Mouse (Mus musculus): ENCODE data around the gene Tpm3. TPM values are rescaled to one million over a fixed set of nuclear protein-coding genes. Genes with fewer than 3 reads are reported as not detected.

Tpm3 gene
- total and polyA plus RNA-seq, 3 experiments: 309 to 810 (median 448) TPM

- dilution Hi-C loops (cut with MboI; ENCODE audit: extremely low pct_ligation_motif_present, extremely low pct_unique_long_range_greater_than_20kb, low sequenced_read_pairs): no loop called here
- H3K27ac ChIP-seq (ENCODE audit: insufficient read depth, low read depth): no peak overlapping the region
Measured at GRCm38 (mm10) chr3:90086068-90086467, 13.6 kb downstream of the Tpm3 start.

DNA sequence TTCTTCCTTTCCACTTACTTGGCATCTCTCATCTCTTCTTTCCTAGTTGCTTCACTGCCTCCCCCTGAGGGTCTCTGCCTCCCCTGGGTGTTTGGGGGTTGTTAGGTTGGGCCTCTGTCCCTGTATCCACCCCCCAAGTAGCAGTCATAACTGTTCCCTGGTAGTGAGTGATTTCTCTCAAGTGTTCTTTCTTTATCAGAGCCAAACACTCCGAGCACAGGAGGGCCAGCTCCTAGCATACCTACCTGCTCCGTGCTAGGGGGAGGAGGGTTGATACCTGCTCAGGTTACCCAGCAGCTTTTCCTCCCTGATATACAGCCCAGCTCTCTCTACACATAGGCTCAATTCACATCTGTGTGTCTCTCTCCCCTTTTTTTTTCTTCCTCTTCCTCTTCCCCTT is 16.2 kb downstream of the Tpm3 start:
- dilution Hi-C loops (cut with MboI; ENCODE audit: extremely low pct_ligation_motif_present, extremely low pct_unique_long_range_greater_than_20kb, low sequenced_read_pairs): no loop called here
- Histone ChIP-seq H3K4me2 (ENCODE audit: insufficient read depth, low read depth, poor library complexity, severe bottlenecking) (no peak overlapping the region), H3K27me3 (replicated peaks) (no peaks in the 10 kb centered on the region), H3K4me1 (ENCODE audit: control insufficient read depth in 1 of 2, insufficient read depth in 2 of 2) (peaks cover 11 to 39% of the 10 kb centered on the region in 2 experiments; a peak in 3 of 4 replicates), H3K9me3 (replicated peaks; ENCODE audit: low read length) (no peaks in the 10 kb centered on the region), H3K36me3 (replicated peaks in 1 of 2; ENCODE audit: control insufficient read depth in 1 of 2, insufficient read depth in 1 of 2, low read length in 1 of 2) (peaks cover 73 to 95% of the 10 kb centered on the region in 2 experiments), H3K9ac (ENCODE audit: insufficient read depth, low read depth) (no peak overlapping the region), H3K4me3 (replicated peaks in 1 of 3; ENCODE audit: low read depth in 2 of 3, low read length in 2 of 3, poor library complexity in 1 of 3) (no peak overlapping the region), H3K27ac (ENCODE audit: insufficient read depth, low read depth) (no peak overlapping the region), H3K79me2 (replicated peaks; ENCODE audit: control insufficient read depth, extremely low read depth, insufficient read depth, poor library complexity, severe bottlenecking) (peaks cover 41% of the 10 kb centered on the region)
- no peak for DNase-seq (ENCODE audit: extremely low read depth)
- TF ChIP-seq BHLHE40 (IDR thresholded peaks at IDR 0.05; ENCODE audit: low read depth, low read length) (no peak), POLR2A (IDR thresholded peaks at IDR 0.05; ENCODE audit: low read depth, low read length) (no peak), MAZ (IDR thresholded peaks at IDR 0.05; ENCODE audit: low read depth, low read length) (no peak), IRF4 (IDR thresholded peaks at IDR 0.05; ENCODE audit: low read depth, low read length) (no peak), ZNF384 (IDR thresholded peaks at IDR 0.05; ENCODE audit: low read depth, low read length) (no peak), TBP (conservative IDR thresholded peaks at IDR 0.05; ENCODE audit: low read depth, low read length) (no peak), MXI1 (IDR thresholded peaks at IDR 0.05; ENCODE audit: low read depth, low read length) (no peak), NELFE (IDR thresholded peaks at IDR 0.05; ENCODE audit: low read depth, low read length) (no peak), JUND (conservative IDR thresholded peaks at IDR 0.05; ENCODE audit: low read depth, low read length) (no peak), PAX5 (IDR thresholded peaks at IDR 0.05; ENCODE audit: low read length) (no peak), ZKSCAN1 (IDR thresholded peaks at IDR 0.05; ENCODE audit: borderline replicate concordance, low read depth, low read length) (no peak), CTCF (conservative IDR thresholded peaks at IDR 0.05 in 1 of 2, IDR thresholded peaks at IDR 0.05 in 1 of 2; ENCODE audit: low read depth in 2 of 2, low read length in 2 of 2) (no peak), JUN (IDR thresholded peaks at IDR 0.05; ENCODE audit: insufficient read depth, low read depth, low read length) (no peak), UBTF (IDR thresholded peaks at IDR 0.05; ENCODE audit: low read depth, low read length) (no peak), EP300 (IDR thresholded peaks at IDR 0.05; ENCODE audit: low read length) (no peak), SMC3 (IDR thresholded peaks at IDR 0.05; ENCODE audit: low read depth, low read length) (no peak), HCFC1 (IDR thresholded peaks at IDR 0.05; ENCODE audit: low read depth, low read length) (no peak), NRF1 (IDR thresholded peaks at IDR 0.05; ENCODE audit: low read depth, low read length) (no peak), CHD2 (IDR thresholded peaks at IDR 0.05; ENCODE audit: low read length) (no peak)
- in situ Hi-C loops (cut with MboI; ENCODE audit: low pct_ligation_motif_present, low pct_unique_long_range_greater_than_20kb, low sequenced_read_pairs): no loop called here

More at GRCm38 (mm10) chr3:90086068-90086467, 13.6 kb downstream of the Tpm3 start:
- Histone ChIP-seq H3K9me3 (replicated peaks; ENCODE audit: low read length) (no peaks in the 10 kb centered on the region), H3K4me2 (ENCODE audit: insufficient read depth, low read depth, poor library complexity, severe bottlenecking) (no peak overlapping the region), H3K36me3 (replicated peaks in 1 of 2; ENCODE audit: control insufficient read depth in 1 of 2, insufficient read depth in 1 of 2, low read length in 1 of 2) (peaks cover 50 to 79% of the 10 kb centered on the region in 2 experiments), H3K9ac (ENCODE audit: insufficient read depth, low read depth) (no peak overlapping the region), H3K4me1 (ENCODE audit: control insufficient read depth in 1 of 2, insufficient read depth in 2 of 2) (peaks cover 11 to 44% of the 10 kb centered on the region in 2 experiments; a peak in 3 of 4 replicates), H3K79me2 (replicated peaks; ENCODE audit: control insufficient read depth, extremely low read depth, insufficient read depth, poor library complexity, severe bottlenecking) (peaks cover 66% of the 10 kb centered on the region), H3K27me3 (replicated peaks) (no peaks in the 10 kb centered on the region), H3K4me3 (replicated peaks in 1 of 3; ENCODE audit: low read depth in 2 of 3, low read length in 2 of 3, poor library complexity in 1 of 3) (no peak overlapping the region)
- TF ChIP-seq ZKSCAN1 (IDR thresholded peaks at IDR 0.05; ENCODE audit: borderline replicate concordance, low read depth, low read length) (no peak), USF1 (IDR thresholded peaks at IDR 0.05; ENCODE audit: low read depth, low read length) (no peak), CTCF (conservative IDR thresholded peaks at IDR 0.05 in 1 of 2, IDR thresholded peaks at IDR 0.05 in 1 of 2; ENCODE audit: low read depth in 2 of 2, low read length in 2 of 2) (no peak), ETS1 (conservative IDR thresholded peaks at IDR 0.05; ENCODE audit: low read depth, low read length) (no peak), IRF4 (IDR thresholded peaks at IDR 0.05; ENCODE audit: low read depth, low read length) (no peak), ZC3H11A (IDR thresholded peaks at IDR 0.05; ENCODE audit: low read depth, low read length) (no peak), JUND (conservative IDR thresholded peaks at IDR 0.05; ENCODE audit: low read depth, low read length) (no peak), ELF1 (IDR thresholded peaks at IDR 0.05; ENCODE audit: low read depth, low read length) (no peak), TBP (conservative IDR thresholded peaks at IDR 0.05; ENCODE audit: low read depth, low read length) (no peak), POLR2AphosphoS2 (IDR thresholded peaks at IDR 0.05; ENCODE audit: low read depth, low read length) (no peak), MAX (IDR thresholded peaks at IDR 0.05; ENCODE audit: low read length) (no peak), RAD21 (IDR thresholded peaks at IDR 0.05; ENCODE audit: low read depth, low read length) (no peak), EP300 (IDR thresholded peaks at IDR 0.05; ENCODE audit: low read length) (no peak), MEF2A (IDR thresholded peaks at IDR 0.05; ENCODE audit: borderline replicate concordance, low read depth, low read length) (no peak), POLR2A (IDR thresholded peaks at IDR 0.05; ENCODE audit: low read depth, low read length) (no peak)
- no peak for DNase-seq (ENCODE audit: extremely low read depth)
- in situ Hi-C loops (cut with MboI; ENCODE audit: low pct_ligation_motif_present, low pct_unique_long_range_greater_than_20kb, low sequenced_read_pairs): no loop called here

Data from CH12.LX (cell line).